8 mouse cellular contexts compared by ENCODE assay signal in genomic region chr7:29818619-29819254, GRCm38 (mm10). TPM values are rescaled to one million over a fixed set of nuclear protein-coding genes. Genes with fewer than 3 reads are reported as not detected.
DNase-seq lines count a peak whose midpoint lies in the region; ATAC-seq and TF ChIP-seq lines count a peak whose summit lies in the region.

No protein-coding gene starts in this region.

- no peaks in the 10 kb centered on the region for H3K27me3 ChIP-seq in forebrain, embryonic 14.5 days (replicated peaks; ENCODE audit: control insufficient read depth, insufficient read depth, low read length)
- H3K27me3 ChIP-seq in liver, embryonic 16.5 days (ENCODE audit: control insufficient read depth, insufficient read depth, low read depth, low read length), result no peaks in the 10 kb centered on the region
- no peaks in the 10 kb centered on the region for H3K27me3 ChIP-seq in neural tube, embryonic 12.5 days (replicated peaks)
- no peaks in the 10 kb centered on the region for H3K27me3 ChIP-seq in stomach, postnatal 0 days (ENCODE audit: control insufficient read depth, insufficient read depth, low read length)

- no peaks in the 10 kb centered on the region for H3K9me3 ChIP-seq in ES-E14 (ENCODE audit: control insufficient read depth, insufficient read depth, low read depth, low read length)
- H3K9me3 ChIP-seq in forebrain, embryonic 14.5 days (replicated peaks; ENCODE audit: control insufficient read depth, low read length), result no peaks in the 10 kb centered on the region
- no peaks in the 10 kb centered on the region for H3K9me3 ChIP-seq in liver, embryonic 16.5 days (replicated peaks; ENCODE audit: control insufficient read depth, low read length)
- H3K9me3 ChIP-seq in neural tube, embryonic 12.5 days, result no peaks in the 10 kb centered on the region
- no peaks in the 10 kb centered on the region for H3K9me3 ChIP-seq in stomach, postnatal 0 days (ENCODE audit: control insufficient read depth, low read length)

- in situ Hi-C loops in ES-E14 (cut with MboI; ENCODE audit: low sequenced_read_pairs in 2 of 2, unreplicated experiment in 2 of 2), result no loop called here

- ATAC-seq in forebrain, embryonic 14.5 days, result peak; percentile 83
- peak; percentile 52; the same call in 1 of the 2 replicates for ATAC-seq in liver, embryonic 16.5 days (ENCODE audit: low read depth)
- ATAC-seq in neural tube, embryonic 12.5 days (ENCODE audit: low FRiP score, low read depth), result peak; percentile 79
- ATAC-seq in stomach, postnatal 0 days (ENCODE audit: low FRiP score, low TSS enrichment), result peak; percentile 61

- peaks cover 4% of the 10 kb centered on the region; the same call in 1 of the 2 replicates for H3K36me3 ChIP-seq in ES-E14 (ENCODE audit: control insufficient read depth, insufficient read depth, low read length, poor library complexity, severe bottlenecking)
- peaks cover 21% of the 10 kb centered on the region for H3K36me3 ChIP-seq in forebrain, embryonic 14.5 days (ENCODE audit: control insufficient read depth, insufficient read depth, low read length)
- no peaks in the 10 kb centered on the region for H3K36me3 ChIP-seq in liver, embryonic 16.5 days (ENCODE audit: control insufficient read depth, insufficient read depth)
- H3K36me3 ChIP-seq in neural tube, embryonic 12.5 days, result peaks cover 13% of the 10 kb centered on the region; the same call in 1 of the 2 replicates
- H3K36me3 ChIP-seq in stomach, postnatal 0 days (ENCODE audit: control insufficient read depth, insufficient read depth, low read length), result no peaks in the 10 kb centered on the region

- peak overlapping the region; percentile 69 for H3K9ac ChIP-seq in ES-E14 (ENCODE audit: insufficient read depth, low read depth, low read length, poor library complexity, severe bottlenecking)
- peak overlapping the region; percentile 58 for H3K9ac ChIP-seq in forebrain, embryonic 14.5 days (ENCODE audit: low read length)
- peak overlapping the region; percentile 69 for H3K9ac ChIP-seq in liver, embryonic 16.5 days (ENCODE audit: low read depth, low read length)
- peak overlapping the region; percentile 53 for H3K9ac ChIP-seq in neural tube, embryonic 12.5 days
- peak overlapping the region; percentile 63 for H3K9ac ChIP-seq in stomach, postnatal 0 days (ENCODE audit: low read length)

- H3K4me3 ChIP-seq in ES-E14 (ENCODE audit: insufficient read depth in 1 of 2, low read depth in 1 of 2, low read length in 2 of 2, poor library complexity in 1 of 2, severe bottlenecking in 1 of 2), result peak overlapping the region; percentile 73 to 89
- peak overlapping the region; percentile 50 for H3K4me3 ChIP-seq in forebrain, embryonic 14.5 days (ENCODE audit: low read depth, low read length)
- H3K4me3 ChIP-seq in liver, embryonic 16.5 days (ENCODE audit: low read depth, low read length), result peak overlapping the region; percentile 75
- H3K4me3 ChIP-seq in neural tube, embryonic 12.5 days, result peak overlapping the region; percentile 60
- H3K4me3 ChIP-seq in stomach, postnatal 0 days (ENCODE audit: low read depth, low read length), result peak overlapping the region; percentile 58

- H3K4me2 ChIP-seq in forebrain, embryonic 14.5 days (ENCODE audit: low read length), result peak overlapping the region; percentile 50
- H3K4me2 ChIP-seq in liver, embryonic 16.5 days (ENCODE audit: low read depth, low read length), result peak overlapping the region; percentile 62
- H3K4me2 ChIP-seq in neural tube, embryonic 12.5 days (replicated peaks), result peak overlapping the region; percentile 80
- H3K4me2 ChIP-seq in stomach, postnatal 0 days (replicated peaks; ENCODE audit: low read depth), result peak overlapping the region; percentile 50

- no peak for TF ChIP-seq EP300 in stomach, postnatal 0 days (optimal IDR thresholded peaks at IDR 0.05)

- intact Hi-C loops in heart, postnatal 14 days (cut with DNase I), result loop anchor here (2.0 to 5.0 kb wide), 3 partner anchors 39 to 89 kb away; partner anchors contain the start of genes Zfp27, Zfp383, Zfp420 and Zfp84

- no peak for TF ChIP-seq CTCF in stomach, postnatal 0 days (IDR thresholded peaks at IDR 0.05; ENCODE audit: low read depth)

- 0 out of 4 replicates have a peak, but pooled peaks cover 0 to 2% of the 10 kb centered on the region in 2 experiments for H3K4me1 ChIP-seq in ES-E14 (ENCODE audit: control insufficient read depth in 2 of 2, insufficient read depth in 2 of 2, low read length in 2 of 2, poor library complexity in 1 of 2)
- H3K4me1 ChIP-seq in forebrain, embryonic 14.5 days (ENCODE audit: control insufficient read depth, insufficient read depth, low read length), result peaks cover 20% of the 10 kb centered on the region; the same call in 1 of the 2 replicates
- peaks cover 23% of the 10 kb centered on the region for H3K4me1 ChIP-seq in liver, embryonic 16.5 days (ENCODE audit: control insufficient read depth, low read depth, low read length)
- H3K4me1 ChIP-seq in neural tube, embryonic 12.5 days, result peaks cover 24% of the 10 kb centered on the region
- peaks cover 4% of the 10 kb centered on the region for H3K4me1 ChIP-seq in stomach, postnatal 0 days (replicated peaks; ENCODE audit: control insufficient read depth, insufficient read depth)

- DNase-seq in ES-E14 (ENCODE audit: low read depth, low spot score), result peak; percentile 72
- peak; percentile 58 for DNase-seq in cerebellum, adult 11 months
- DNase-seq in forebrain, embryonic 14.5 days (ENCODE audit: low spot score), result peak; percentile 97
- DNase-seq in heart, postnatal 14 days, result peak; percentile 60 to 83
- peak; percentile 88 for DNase-seq in large intestine, adult 2 months (ENCODE audit: low read depth, low spot score)
- DNase-seq in stomach, postnatal 0 days (ENCODE audit: low spot score), result peak; percentile 69

- H3K27ac ChIP-seq in ES-E14 (ENCODE audit: insufficient read depth, low read depth, low read length, poor library complexity, severe bottlenecking), result no peak overlapping the region
- peak overlapping the region; percentile 63 for H3K27ac ChIP-seq in forebrain, embryonic 14.5 days (ENCODE audit: low read depth, low read length)
- H3K27ac ChIP-seq in liver, embryonic 16.5 days (ENCODE audit: low read length), result peak overlapping the region; percentile 46
- H3K27ac ChIP-seq in neural tube, embryonic 12.5 days, result no peak overlapping the region
- H3K27ac ChIP-seq in stomach, postnatal 0 days (replicated peaks), result peak overlapping the region; percentile 61

- 5% methylated on average over 12 of the region's 12 CpGs for WGBS in forebrain, embryonic 14.5 days
- WGBS in large intestine, adult 2 months, result 1% methylated on average over 12 of the region's 12 CpGs
- 2% methylated on average over 12 of the region's 12 CpGs for WGBS in liver, embryonic 16.5 days (ENCODE audit: insufficient replicate concordance)
- WGBS in neural tube, embryonic 12.5 days, result 3% methylated on average over 12 of the region's 12 CpGs
- WGBS in stomach, postnatal 0 days, result 1% methylated on average over 12 of the region's 12 CpGs

TF ChIP-seq in ES-E14, 5 proteins besides CTCF, POLR2A, EP300 and RAD21 (continues in another document):
- peak; percentile 92 for TF ChIP-seq HCFC1 (IDR thresholded peaks at IDR 0.05; ENCODE audit: borderline replicate concordance, insufficient read depth, low read length)

RNA-seq across cellular contexts. Expression of gene Zfp790, which starts 2.8 kb away (rescaled TPM):
- 4.5 and 5.3 TPM in 2 replicates for total RNA-seq in ES-E14 (2012; rRNA removed)
- 23.0 and 34.3 TPM in 2 replicates for polyA plus RNA-seq in forebrain, embryonic 14.5 days (2014; fragmentation: Nextera tagmentation; extraction: Ambion mirVana)
- 10 to 100 TPM; 11.8 to 13.0 TPM for total RNA-seq in heart, postnatal 14 days (2021)
- 2.0 and 2.9 TPM in 2 replicates for polyA plus RNA-seq in large intestine, adult 2 months (2012; rRNA removed)
- 3.4 and 4.1 TPM in 2 replicates for polyA plus RNA-seq in liver, embryonic 16.5 days (2015; fragmentation: Nextera tagmentation; extraction: Ambion mirVana)
- polyA plus RNA-seq in neural tube, embryonic 12.5 days (2016; fragmentation: Nextera tagmentation; extraction: Ambion mirVana), result 26.5 and 27.7 TPM in 2 replicates
- 5.3 and 5.4 TPM in 2 replicates for polyA plus RNA-seq in stomach, postnatal 0 days (2015; fragmentation: Nextera tagmentation; extraction: Ambion mirVana)

RNA-seq across cellular contexts. Expression of gene Zfp940, which starts 34.7 kb away (rescaled TPM):
- 6.9 and 12.3 TPM in 2 replicates for total RNA-seq in ES-E14 (2012; rRNA removed)
- 15.7 and 17.1 TPM in 2 replicates for polyA plus RNA-seq in forebrain, embryonic 14.5 days (2014; fragmentation: Nextera tagmentation; extraction: Ambion mirVana)
- total RNA-seq in heart, postnatal 14 days (2021), result 1 to 10 TPM in 1 of 2 experiments, under 1 TPM in 1; 0.83 to 1.5 TPM
- polyA plus RNA-seq in large intestine, adult 2 months (2012; rRNA removed), result 0.16 and 0.43 TPM in 2 replicates
- 0.68 and 0.77 TPM in 2 replicates for polyA plus RNA-seq in liver, embryonic 16.5 days (2015; fragmentation: Nextera tagmentation; extraction: Ambion mirVana)
- polyA plus RNA-seq in neural tube, embryonic 12.5 days (2016; fragmentation: Nextera tagmentation; extraction: Ambion mirVana), result 11.1 and 11.3 TPM in 2 replicates
- 1.1 and 1.2 TPM in 2 replicates for polyA plus RNA-seq in stomach, postnatal 0 days (2015; fragmentation: Nextera tagmentation; extraction: Ambion mirVana)

RNA-seq across cellular contexts. Expression of gene Zfp30, which starts 34.9 kb away (rescaled TPM):
- total RNA-seq in ES-E14 (2012; rRNA removed), result 1.3 and 1.6 TPM in 2 replicates
- 15.8 and 17.0 TPM in 2 replicates for polyA plus RNA-seq in forebrain, embryonic 14.5 days (2014; fragmentation: Nextera tagmentation; extraction: Ambion mirVana)
- 1 to 10 TPM; 6.1 to 6.8 TPM for total RNA-seq in heart, postnatal 14 days (2021)
- 0.46 and 0.73 TPM in 2 replicates for polyA plus RNA-seq in large intestine, adult 2 months (2012; rRNA removed)
- 0.72 and 0.86 TPM in 2 replicates for polyA plus RNA-seq in liver, embryonic 16.5 days (2015; fragmentation: Nextera tagmentation; extraction: Ambion mirVana)
- polyA plus RNA-seq in neural tube, embryonic 12.5 days (2016; fragmentation: Nextera tagmentation; extraction: Ambion mirVana), result 9.7 and 10.4 TPM in 2 replicates
- 2.3 and 2.6 TPM in 2 replicates for polyA plus RNA-seq in stomach, postnatal 0 days (2015; fragmentation: Nextera tagmentation; extraction: Ambion mirVana)

RNA-seq across cellular contexts. Expression of gene Zfp420, which starts 41.0 kb away (rescaled TPM):
- total RNA-seq in ES-E14 (2012; rRNA removed), result 5.6 and 6.9 TPM in 2 replicates
- 16.5 and 21.6 TPM in 2 replicates for polyA plus RNA-seq in forebrain, embryonic 14.5 days (2014; fragmentation: Nextera tagmentation; extraction: Ambion mirVana)
- total RNA-seq in heart, postnatal 14 days (2021), result 1 to 10 TPM; 2.5 to 2.8 TPM
- polyA plus RNA-seq in large intestine, adult 2 months (2012; rRNA removed), result 0.66 and 0.82 TPM in 2 replicates
- polyA plus RNA-seq in liver, embryonic 16.5 days (2015; fragmentation: Nextera tagmentation; extraction: Ambion mirVana), result 1.0 and 1.1 TPM in 2 replicates
- polyA plus RNA-seq in neural tube, embryonic 12.5 days (2016; fragmentation: Nextera tagmentation; extraction: Ambion mirVana), result 12.7 and 13.9 TPM in 2 replicates
- polyA plus RNA-seq in stomach, postnatal 0 days (2015; fragmentation: Nextera tagmentation; extraction: Ambion mirVana), result 2.0 and 2.4 TPM in 2 replicates

RNA-seq across cellular contexts. Expression of gene Zfp84, which starts 50.4 kb away (rescaled TPM):
- total RNA-seq in ES-E14 (2012; rRNA removed), result 6.2 and 6.7 TPM in 2 replicates
- polyA plus RNA-seq in forebrain, embryonic 14.5 days (2014; fragmentation: Nextera tagmentation; extraction: Ambion mirVana), result 18.3 and 23.9 TPM in 2 replicates
- 10 to 100 TPM; 12.7 to 14.4 TPM for total RNA-seq in heart, postnatal 14 days (2021)
- 2.9 and 4.9 TPM in 2 replicates for polyA plus RNA-seq in large intestine, adult 2 months (2012; rRNA removed)
- 3.4 and 3.8 TPM in 2 replicates for polyA plus RNA-seq in liver, embryonic 16.5 days (2015; fragmentation: Nextera tagmentation; extraction: Ambion mirVana)
- 15.4 and 15.5 TPM in 2 replicates for polyA plus RNA-seq in neural tube, embryonic 12.5 days (2016; fragmentation: Nextera tagmentation; extraction: Ambion mirVana)
- polyA plus RNA-seq in stomach, postnatal 0 days (2015; fragmentation: Nextera tagmentation; extraction: Ambion mirVana), result 4.8 and 5.0 TPM in 2 replicates

Comparison
In these comparisons a context has a peak if more than half of its experiments do, and no peak if none do; other contexts are left out.
1. H3K27ac ChIP-seq: peak in forebrain, embryonic 14.5 days (single experiment), liver, embryonic 16.5 days (single experiment) and stomach, postnatal 0 days (single experiment); none in ES-E14 (single experiment) and neural tube, embryonic 12.5 days (single experiment).
2. Peak in every context shown above with its lines, with median percentiles within 50 percentile points of each other: DNase-seq, H3K4me3 ChIP-seq, H3K9ac ChIP-seq, ATAC-seq and H3K4me2 ChIP-seq.